Mouse (Mus musculus): ENCODE measurements around the gene Magohb.

GRCm38 (mm10) chr6:131269599-131269998 is 23.4 kb downstream of the Magohb start:
- no peak for TF ChIP-seq EP300 (optimal IDR thresholded peaks at IDR 0.05)
- TF ChIP-seq CTCF (IDR thresholded peaks at IDR 0.05; ENCODE audit: low read depth) = no peak
